Mouse (Mus musculus): Measurements from ENCODE around the gene Apoo.

GRCm38 (mm10) chrX:94366029-94366428, 888 bp upstream of the Apoo start:
- TF ChIP-seq CTCF (IDR thresholded peaks at IDR 0.05; ENCODE audit: control insufficient read depth, insufficient read depth, insufficient read length) (no peak), MAX (IDR thresholded peaks at IDR 0.05) (no peak), USF1 (IDR thresholded peaks at IDR 0.05; ENCODE audit: low read depth) (no peak), MYOG (IDR thresholded peaks at IDR 0.05; ENCODE audit: control insufficient read depth, extremely low read depth, insufficient read length) (no peak), CEBPB (IDR thresholded peaks at IDR 0.05; ENCODE audit: low read depth) (no peak), MYOD1 (IDR thresholded peaks at IDR 0.05; ENCODE audit: control insufficient read depth, insufficient read length, low read depth) (no peak)

All from C2C12 (cell line).